In genomic region chr12:82159372-82159771, GRCm38 (mm10) we compare ENCODE assay signal across 28 mouse cellular contexts. TPM values are rescaled to one million over a fixed set of nuclear protein-coding genes. Genes with fewer than 3 reads are reported as not detected.
DNase-seq lines count a peak whose midpoint lies in the region; ATAC-seq and TF ChIP-seq lines count a peak whose summit lies in the region.
"Had no signal": no experiment of that assay in that cellular context is flagged by ENCODE, and none has a peak within 500 bp of the region (broad histone marks: within the 10 kb centered on the region; RNA-seq: fewer than 3 reads in every experiment).

No protein-coding gene starts in this region.

- TF ChIP-seq CTCF in MEL (IDR thresholded peaks at IDR 0.05 in 2 of 3, conservative IDR thresholded peaks at IDR 0.05 in 1 of 3; ENCODE audit: control insufficient read depth in 1 of 3, insufficient read depth in 1 of 3, low read depth in 2 of 3, low read length in 3 of 3, poor library complexity in 1 of 3, severe bottlenecking in 1 of 3): peak in 1 of 3 experiments; percentile 27; a peak in 2 of 6 replicates

- ATAC-seq in intestine, embryonic 14.5 days (replicated peaks; ENCODE audit: low FRiP score, low TSS enrichment, low read depth): no peak
- ATAC-seq in intestine, embryonic 15.5 days: no peak
- ATAC-seq in midbrain, embryonic 11.5 days (ENCODE audit: low FRiP score): no peak
- no peak for ATAC-seq in midbrain, embryonic 15.5 days (replicated peaks)
- ATAC-seq: forebrain, embryonic 15.5 days; midbrain, embryonic 16.5 days; Patski had no signal

- no peak overlapping the region for H3K27ac ChIP-seq in intestine, embryonic 14.5 days (ENCODE audit: low read depth)
- no peak overlapping the region for H3K27ac ChIP-seq in intestine, embryonic 15.5 days
- H3K27ac ChIP-seq in midbrain, embryonic 11.5 days (ENCODE audit: low read depth, low read length): no peak overlapping the region
- H3K27ac ChIP-seq in midbrain, embryonic 15.5 days: no peak overlapping the region
- H3K27ac ChIP-seq in MEL (ENCODE audit: control insufficient read depth, low read depth, low read length): no peak overlapping the region
- H3K27ac ChIP-seq: embryonic facial prominence, embryonic 13.5 days; forebrain, embryonic 10.5 days; forebrain, embryonic 15.5 days; heart, embryonic 13.5 days; hindbrain, embryonic 14.5 days; kidney, postnatal 0 days; liver, embryonic 15.5 days; lung, embryonic 15.5 days had no signal

- no peak overlapping the region for H3K4me2 ChIP-seq in intestine, embryonic 14.5 days (ENCODE audit: low read length)
- no peak overlapping the region for H3K4me2 ChIP-seq in intestine, embryonic 15.5 days (replicated peaks)
- no peak overlapping the region for H3K4me2 ChIP-seq in midbrain, embryonic 11.5 days
- H3K4me2 ChIP-seq in midbrain, embryonic 15.5 days: no peak overlapping the region
- H3K4me2 ChIP-seq: embryonic facial prominence, embryonic 13.5 days; forebrain, embryonic 15.5 days; heart, embryonic 13.5 days; hindbrain, embryonic 14.5 days; liver, embryonic 15.5 days; lung, embryonic 15.5 days had no signal

- TF ChIP-seq EP300 in MEL (IDR thresholded peaks at IDR 0.05; ENCODE audit: low read depth in 1 of 2, low read length in 2 of 2): no peak

- H3K9ac ChIP-seq in intestine, embryonic 14.5 days (ENCODE audit: low read length): no peak overlapping the region
- H3K9ac ChIP-seq in intestine, embryonic 15.5 days: no peak overlapping the region
- H3K9ac ChIP-seq in midbrain, embryonic 11.5 days (ENCODE audit: low read length): no peak overlapping the region
- no peak overlapping the region for H3K9ac ChIP-seq in midbrain, embryonic 15.5 days
- no peak overlapping the region for H3K9ac ChIP-seq in MEL (ENCODE audit: control insufficient read depth, low read depth, low read length, poor library complexity, severe bottlenecking)
- H3K9ac ChIP-seq: embryonic facial prominence, embryonic 13.5 days; forebrain, embryonic 15.5 days; heart, embryonic 13.5 days; hindbrain, embryonic 14.5 days; liver, embryonic 15.5 days; lung, embryonic 15.5 days had no signal

- 96% methylated on average over 3 of the region's 3 CpGs for WGBS in intestine, embryonic 14.5 days
- 95% methylated on average over 3 of the region's 3 CpGs for WGBS in intestine, embryonic 15.5 days
- WGBS in midbrain, embryonic 11.5 days: 94% methylated on average over 3 of the region's 3 CpGs
- WGBS in midbrain, embryonic 15.5 days: 97% methylated on average over 3 of the region's 3 CpGs

- TF ChIP-seq RAD21 in MEL (IDR thresholded peaks at IDR 0.05; ENCODE audit: low read depth, low read length): peak; percentile 1; the same call in 1 of the 2 replicates

- H3K4me1 ChIP-seq in intestine, embryonic 14.5 days (replicated peaks; ENCODE audit: control insufficient read depth, insufficient read depth, low read length): no peaks in the 10 kb centered on the region
- H3K4me1 ChIP-seq in intestine, embryonic 15.5 days (replicated peaks): no peaks in the 10 kb centered on the region
- no peaks in the 10 kb centered on the region for H3K4me1 ChIP-seq in midbrain, embryonic 11.5 days (ENCODE audit: control insufficient read depth, insufficient read depth, low read length)
- H3K4me1 ChIP-seq in midbrain, embryonic 15.5 days: no peaks in the 10 kb centered on the region
- no peaks in the 10 kb centered on the region for H3K4me1 ChIP-seq in MEL (ENCODE audit: control insufficient read depth in 1 of 2, insufficient read depth in 2 of 2, low read length in 2 of 2)
- H3K4me1 ChIP-seq: embryonic facial prominence, embryonic 13.5 days; forebrain, embryonic 10.5 days; forebrain, embryonic 15.5 days; liver, embryonic 15.5 days; lung, embryonic 15.5 days had no signal

- no peaks in the 10 kb centered on the region for H3K27me3 ChIP-seq in intestine, embryonic 14.5 days (replicated peaks; ENCODE audit: control insufficient read depth, insufficient read depth, low read length)
- no peaks in the 10 kb centered on the region for H3K27me3 ChIP-seq in intestine, embryonic 15.5 days (replicated peaks)
- no peaks in the 10 kb centered on the region for H3K27me3 ChIP-seq in midbrain, embryonic 11.5 days (ENCODE audit: control insufficient read depth, insufficient read depth, low read length)
- no peaks in the 10 kb centered on the region for H3K27me3 ChIP-seq in midbrain, embryonic 15.5 days (replicated peaks)
- no peaks in the 10 kb centered on the region; a peak in 1 of 4 replicates for H3K27me3 ChIP-seq in MEL (ENCODE audit: control insufficient read depth in 1 of 2, insufficient read depth in 2 of 2, low read length in 2 of 2)
- H3K27me3 ChIP-seq: embryonic facial prominence, embryonic 13.5 days; forebrain, embryonic 15.5 days; heart, embryonic 13.5 days; lung, embryonic 15.5 days; Patski had no signal

- no peak for TF ChIP-seq POLR2A in MEL (IDR thresholded peaks at IDR 0.05; ENCODE audit: control insufficient read depth in 1 of 2, insufficient read depth in 1 of 2, low read depth in 1 of 2, low read length in 2 of 2, poor library complexity in 1 of 2)

- no peaks in the 10 kb centered on the region for H3K9me3 ChIP-seq in intestine, embryonic 14.5 days (ENCODE audit: control insufficient read depth, low read length)
- no peaks in the 10 kb centered on the region for H3K9me3 ChIP-seq in intestine, embryonic 15.5 days
- no peaks in the 10 kb centered on the region for H3K9me3 ChIP-seq in midbrain, embryonic 11.5 days (ENCODE audit: control insufficient read depth, low read length)
- no peaks in the 10 kb centered on the region for H3K9me3 ChIP-seq in midbrain, embryonic 15.5 days
- H3K9me3 ChIP-seq in MEL (replicated peaks; ENCODE audit: insufficient read depth, low read length): no peaks in the 10 kb centered on the region
- H3K9me3 ChIP-seq: embryonic facial prominence, embryonic 13.5 days; forebrain, embryonic 15.5 days; G1E; heart, embryonic 13.5 days; liver, embryonic 15.5 days; lung, embryonic 15.5 days had no signal

- H3K79me2 ChIP-seq in MEL (ENCODE audit: control insufficient read depth, insufficient read depth, low read length, poor library complexity): no peaks in the 10 kb centered on the region

- H3K4me3 ChIP-seq in intestine, embryonic 14.5 days (ENCODE audit: low read depth, low read length): no peak overlapping the region
- no peak overlapping the region for H3K4me3 ChIP-seq in intestine, embryonic 15.5 days (replicated peaks)
- H3K4me3 ChIP-seq in midbrain, embryonic 11.5 days (ENCODE audit: low read depth, low read length): no peak overlapping the region
- no peak overlapping the region for H3K4me3 ChIP-seq in midbrain, embryonic 15.5 days
- H3K4me3 ChIP-seq in MEL (ENCODE audit: control insufficient read depth in 1 of 2, insufficient read depth in 1 of 2, low read depth in 2 of 2, low read length in 2 of 2): no peak overlapping the region
- H3K4me3 ChIP-seq: embryonic facial prominence, embryonic 13.5 days; forebrain, embryonic 10.5 days; forebrain, embryonic 15.5 days; heart, embryonic 13.5 days; liver, embryonic 15.5 days; lung, embryonic 15.5 days had no signal

- no peaks in the 10 kb centered on the region for H3K36me3 ChIP-seq in intestine, embryonic 14.5 days (ENCODE audit: control insufficient read depth, insufficient read depth, low read length)
- H3K36me3 ChIP-seq in intestine, embryonic 15.5 days: no peaks in the 10 kb centered on the region
- H3K36me3 ChIP-seq in midbrain, embryonic 11.5 days (ENCODE audit: control insufficient read depth, insufficient read depth, low read length): no peaks in the 10 kb centered on the region
- H3K36me3 ChIP-seq in midbrain, embryonic 15.5 days (replicated peaks): no peaks in the 10 kb centered on the region
- H3K36me3 ChIP-seq in MEL (ENCODE audit: control insufficient read depth in 1 of 2, insufficient read depth in 2 of 2, low read length in 2 of 2): no peaks in the 10 kb centered on the region
- H3K36me3 ChIP-seq: embryonic facial prominence, embryonic 13.5 days; forebrain, embryonic 10.5 days; forebrain, embryonic 15.5 days; G1E; heart, embryonic 13.5 days; liver, embryonic 15.5 days; lung, embryonic 15.5 days had no signal

- DNase-seq in intestine, embryonic 14.5 days (ENCODE audit: low spot score): peak; percentile 31
- DNase-seq in midbrain, embryonic 11.5 days (ENCODE audit: low spot score, missing footprints): peak; percentile 33
- DNase-seq in MEL (ENCODE audit: low read depth, low spot score): no peak
- no peak for DNase-seq in frontal cortex, adult 2 months (ENCODE audit: extremely low spot score in 1 of 2, low spot score in 1 of 2)
- DNase-seq in right cerebral cortex, postnatal 25 days: no peak
- DNase-seq: adrenal gland, postnatal 25 days; B cell, adult 2 months; cerebellum, adult 11-12 months; cerebellum, adult 9-11 months; heart, postnatal 10 days; kidney, adult 8-10 months; kidney, postnatal 4 days; liver; lung, postnatal 4 days; spleen, adult 18-20 months had no signal

TF ChIP-seq in MEL, 35 proteins besides CTCF, POLR2A, EP300 and RAD21:
- TF ChIP-seq SMC3 (IDR thresholded peaks at IDR 0.05; ENCODE audit: low read depth, low read length): peak; percentile 23; the same call in 1 of the 2 replicates
- no peak for TF ChIP-seq MEF2A (IDR thresholded peaks at IDR 0.05; ENCODE audit: extremely low read depth, insufficient replicate concordance, low read depth, low read length, poor library complexity, severe bottlenecking)

RNA-seq across cellular contexts. Expression of gene Sipa1l1, which starts 9.7 kb away (rescaled TPM):
- polyA plus RNA-seq in intestine, embryonic 14.5 days (2014; fragmentation: Nextera tagmentation; extraction: Ambion mirVana): 41.6 and 43.0 TPM in 2 replicates
- 23.8 and 24.7 TPM in 2 replicates for polyA plus RNA-seq in intestine, embryonic 15.5 days (2015; fragmentation: Nextera tagmentation; extraction: Ambion mirVana)
- 24.1 and 25.6 TPM in 2 replicates for polyA plus RNA-seq in midbrain, embryonic 11.5 days (2014; fragmentation: Nextera tagmentation; extraction: Ambion mirVana)
- polyA plus RNA-seq in midbrain, embryonic 15.5 days (2015; fragmentation: Nextera tagmentation; extraction: Ambion mirVana): 12.3 and 13.5 TPM in 2 replicates
- 18.1 and 30.1 TPM in 2 replicates for total RNA-seq in MEL (2012; rRNA removed)
- 10 to 100 TPM; 19.3 to 42.7 TPM for polyA plus RNA-seq in MEL (2012; ENCODE audit: insufficient read depth in 1 of 2, insufficient read length in 2 of 2, low read depth in 1 of 2, low replicate concordance in 2 of 2, missing spikeins in 1 of 2)
- 181 and 182 TPM in 2 replicates for polyA plus RNA-seq in frontal cortex, adult 2 months (2012; rRNA removed)

Comparison
In these comparisons a context has a peak if more than half of its experiments do, and no peak if none do; other contexts are left out.
1. DNase-seq: peak in intestine, embryonic 14.5 days (single experiment) and midbrain, embryonic 11.5 days (single experiment); none in MEL (single experiment), frontal cortex, adult 2 months (0 of 2) and right cerebral cortex, postnatal 25 days (single experiment).